Mouse (Mus musculus): ENCODE measurements around the gene Shroom3.

DNA sequence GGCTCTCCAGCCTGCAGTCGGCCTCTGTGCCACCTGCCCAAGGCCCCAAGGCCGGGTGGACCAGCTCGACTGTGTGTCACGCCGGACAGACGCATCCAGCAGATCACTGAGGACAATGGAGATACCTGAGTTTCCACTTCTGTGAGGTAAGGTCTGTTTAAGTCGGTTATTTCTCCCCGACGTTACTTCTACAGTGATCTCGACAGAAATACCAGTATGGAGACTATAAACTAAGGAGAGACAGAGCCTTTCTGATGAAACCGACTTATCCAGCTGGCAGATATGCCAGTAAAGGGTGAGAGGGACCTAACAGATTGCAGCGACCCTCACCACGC lies 126.1 kb downstream of the Shroom3 start:
- no peak for TF ChIP-seq POLR2A (IDR thresholded peaks at IDR 0.05; ENCODE audit: borderline replicate concordance, insufficient read depth, low read length)
- no peak for TF ChIP-seq CTCF (IDR thresholded peaks at IDR 0.05; ENCODE audit: borderline replicate concordance, insufficient read depth, low read depth, low read length)

All from cerebellum, adult 2 months (tissue).